Mouse (Mus musculus): ENCODE measurements around the gene Amn1. TPM values are rescaled to one million over a fixed set of nuclear protein-coding genes. Genes with fewer than 3 reads are reported as not detected.

Gene Amn1
- polyA plus RNA-seq (2015; fragmentation: Illumina TruSeq; extraction: RNeasy Lipid Tissue Mini Kit (QIAGEN cat#74804); ENCODE audit: insufficient read depth, low replicate concordance), result 18.7 TPM

GRCm38 (mm10) chr6:149188041-149188924, at the start of gene Amn1:
Amn1 (minus strand) TSS chr6:149188712.

GRCm38 (mm10) chr6:149139471-149139870, 49.0 kb downstream of the Amn1 start, which contains the start of gene Etfbkmt:
Etfbkmt (plus strand) TSS chr6:149139849.

GRCm38 (mm10) chr6:149129870-149130269, 58.6 kb downstream of the Amn1 start, which contains the start of gene Gm10203:
Gm10203 (plus strand) TSS chr6:149130170.

Other genes starting within 250 kb of the Amn1 start
- 50.2 TPM for gene Sinhcaf, start 242.2 kb downstream of the Amn1 start, polyA plus RNA-seq (2015; fragmentation: Illumina TruSeq; extraction: RNeasy Lipid Tissue Mini Kit (QIAGEN cat#74804); ENCODE audit: insufficient read depth, low replicate concordance)
- gene Dennd5b, start 87.0 kb downstream of the Amn1 start, polyA plus RNA-seq (2015; fragmentation: Illumina TruSeq; extraction: RNeasy Lipid Tissue Mini Kit (QIAGEN cat#74804); ENCODE audit: insufficient read depth, low replicate concordance), result 21.1 TPM
- not detected for gene Gm10203, start 58.5 kb downstream of the Amn1 start, polyA plus RNA-seq (2015; fragmentation: Illumina TruSeq; extraction: RNeasy Lipid Tissue Mini Kit (QIAGEN cat#74804); ENCODE audit: insufficient read depth, low replicate concordance)
- 28.7 TPM for gene Etfbkmt, start 48.9 kb downstream of the Amn1 start, polyA plus RNA-seq (2015; fragmentation: Illumina TruSeq; extraction: RNeasy Lipid Tissue Mini Kit (QIAGEN cat#74804); ENCODE audit: insufficient read depth, low replicate concordance)
- gene Resf1, start 120.7 kb upstream of the Amn1 start, polyA plus RNA-seq (2015; fragmentation: Illumina TruSeq; extraction: RNeasy Lipid Tissue Mini Kit (QIAGEN cat#74804); ENCODE audit: insufficient read depth, low replicate concordance), result 85.6 TPM
- 1.2 TPM for gene Bicd1, start 220.2 kb upstream of the Amn1 start, polyA plus RNA-seq (2015; fragmentation: Illumina TruSeq; extraction: RNeasy Lipid Tissue Mini Kit (QIAGEN cat#74804); ENCODE audit: insufficient read depth, low replicate concordance)